Mouse (Mus musculus): Measurements from ENCODE around the gene Gucy2c.

Gucy2c gene

GRCm38 (mm10) chr6:136659226-136659625 lies 122.3 kb downstream of the Gucy2c start:
- no peak for DNase-seq

- no peak for DNase-seq
Observed at GRCm38 (mm10) chr6:136658303-136658702, 123.3 kb downstream of the Gucy2c start.

- DNase-seq, result no peak
Observed at GRCm38 (mm10) chr6:136655786-136656185, 125.8 kb downstream of the Gucy2c start.

GRCm38 (mm10) chr6:136654470-136654869 lies 127.1 kb downstream of the Gucy2c start:
- no peak for DNase-seq

GRCm38 (mm10) chr6:136653331-136653730 lies 128.2 kb downstream of the Gucy2c start:
- DNase-seq, result no peak

- no peak for DNase-seq
Observed at GRCm38 (mm10) chr6:136650664-136651063, 130.9 kb downstream of the Gucy2c start.

GRCm38 (mm10) chr6:136647455-136647861 lies 134.1 kb downstream of the Gucy2c start:
- no peak for DNase-seq
